Mouse (Mus musculus): ENCODE measurements around the gene Hdac10.

The Hdac10 gene

GRCm38 (mm10) chr15:89128382-89129350 lies at the start of gene Hdac10:
Gene Hdac10, minus strand, starts transcription at chr15:89128700.
- DNase-seq (ENCODE audit: low spot score in 2 of 2): peak; percentile 88 to 92

DNA sequence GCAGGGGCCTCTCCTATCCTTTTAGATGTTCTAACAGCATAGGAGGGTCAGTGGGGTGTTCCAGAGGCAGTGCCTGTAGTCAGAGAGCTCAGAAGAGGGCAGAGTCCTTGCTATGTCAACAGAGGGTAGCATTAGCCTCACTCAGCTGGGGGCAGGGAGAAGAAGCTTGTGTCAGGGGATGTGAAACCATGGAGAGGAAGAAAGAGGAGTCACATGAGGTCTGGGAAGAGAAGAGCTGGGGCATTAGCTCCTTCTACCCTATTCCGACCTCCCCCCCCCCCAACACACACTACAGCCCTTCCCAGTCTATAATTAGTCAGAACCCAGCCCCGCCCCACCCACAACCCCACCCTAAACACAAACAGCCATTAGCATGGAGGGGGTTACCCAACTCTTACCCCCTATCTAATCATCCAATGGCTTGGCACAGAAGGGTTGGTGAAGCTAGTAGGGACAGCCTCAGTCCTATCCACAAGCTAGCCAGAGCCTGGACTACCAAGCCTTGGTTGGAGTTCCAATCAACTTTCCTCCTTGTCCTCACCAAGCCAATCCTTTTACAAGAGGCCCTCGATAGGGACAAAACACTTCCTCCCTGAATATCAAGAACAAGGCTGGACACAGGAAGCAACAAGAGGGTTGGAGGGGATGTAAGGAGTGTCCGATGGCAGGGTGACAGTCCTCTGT lies 49.2 kb upstream of the Hdac10 start:
- peak; percentile 38 to 61 for DNase-seq (ENCODE audit: low spot score in 2 of 2)

DNA sequence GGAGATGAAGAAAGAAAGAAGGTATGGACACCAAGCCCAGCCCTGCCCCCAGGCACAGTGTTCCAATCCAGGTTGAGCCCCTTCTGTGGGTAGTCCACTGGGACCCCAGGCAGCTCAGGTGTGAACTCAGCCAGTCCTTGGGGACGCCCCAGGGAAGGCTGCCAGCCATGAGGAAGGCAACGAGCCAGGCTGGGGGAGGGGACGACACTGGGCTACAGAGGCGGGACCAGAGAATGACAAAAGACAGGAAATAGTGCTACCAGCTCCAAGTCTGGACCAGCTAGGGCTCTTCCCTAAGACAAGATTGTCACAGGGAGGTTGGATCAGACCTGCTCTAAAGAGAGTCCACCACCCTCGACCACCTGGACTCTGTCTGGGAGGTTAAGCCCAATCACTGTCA lies 48.6 kb upstream of the Hdac10 start:
- peak; percentile 88 to 91 for DNase-seq (ENCODE audit: low spot score in 2 of 2)

GRCm38 (mm10) chr15:89175411-89176155 lies 47.1 kb upstream of the Hdac10 start:
- no peak for DNase-seq (ENCODE audit: low spot score in 2 of 2)

GRCm38 (mm10) chr15:89174889-89175339 lies 46.4 kb upstream of the Hdac10 start:
- DNase-seq (ENCODE audit: low spot score in 2 of 2): no peak

GRCm38 (mm10) chr15:89173906-89174214 lies 45.4 kb upstream of the Hdac10 start:
- DNase-seq (ENCODE audit: low spot score in 2 of 2): peak; percentile 54 to 64

DNA sequence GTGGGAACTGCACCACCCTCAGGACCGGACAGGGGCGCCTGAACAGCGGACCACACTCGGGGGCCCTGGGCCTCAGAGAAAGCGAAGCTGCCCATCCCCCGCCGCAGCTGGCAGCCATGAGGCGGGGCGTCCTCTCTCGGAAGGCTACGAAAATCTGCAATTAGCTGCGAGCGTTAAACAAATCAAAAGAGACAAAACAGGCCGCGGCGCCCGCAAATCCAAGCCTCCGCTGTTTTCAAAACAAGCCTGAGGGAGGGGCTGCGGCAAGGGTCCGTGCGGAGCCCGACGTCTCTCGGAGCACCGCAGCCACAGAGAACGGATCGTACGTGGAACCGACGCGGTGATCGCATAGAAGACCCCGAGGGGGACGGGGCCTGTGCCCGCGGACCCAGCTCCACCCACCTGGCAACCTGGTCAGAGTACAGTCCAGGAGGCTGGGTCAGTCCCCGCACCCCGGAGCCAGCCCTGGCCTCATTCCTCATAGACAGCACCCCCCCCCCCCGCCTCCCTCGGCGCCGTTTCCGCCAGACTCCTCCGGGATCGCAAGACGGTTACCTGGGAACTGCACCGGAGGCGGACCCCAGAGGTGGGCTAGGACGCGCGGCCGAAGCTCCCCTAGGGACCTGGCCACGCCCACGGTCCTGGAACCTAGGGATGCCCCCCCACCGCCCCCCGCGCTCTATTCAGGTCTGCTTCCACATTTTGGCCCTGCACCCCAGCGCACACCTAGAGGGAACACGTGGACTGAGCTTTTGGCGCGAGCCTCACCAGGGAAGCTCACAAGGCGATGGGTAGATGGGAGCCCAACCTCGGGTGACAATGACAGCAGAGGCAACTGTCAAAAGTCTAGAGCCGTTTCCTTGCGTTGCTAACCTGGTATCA lies 44.8 kb upstream of the Hdac10 start:
- DNase-seq (ENCODE audit: low spot score in 2 of 2): peak in 1 of 2 experiments; percentile 42

GRCm38 (mm10) chr15:89172276-89172935 lies 43.9 kb upstream of the Hdac10 start:
- DNase-seq (ENCODE audit: low spot score in 2 of 2): peak in 1 of 2 experiments; percentile 13

GRCm38 (mm10) chr15:89171526-89172051 lies 43.1 kb upstream of the Hdac10 start:
- DNase-seq (ENCODE audit: low spot score in 2 of 2): peak in 1 of 2 experiments; percentile 14

- peak; percentile 56 to 61 for DNase-seq (ENCODE audit: low spot score in 2 of 2)
These were observed 41.6 kb upstream of the Hdac10 start for GRCm38 (mm10) chr15:89170102-89170501.

DNA sequence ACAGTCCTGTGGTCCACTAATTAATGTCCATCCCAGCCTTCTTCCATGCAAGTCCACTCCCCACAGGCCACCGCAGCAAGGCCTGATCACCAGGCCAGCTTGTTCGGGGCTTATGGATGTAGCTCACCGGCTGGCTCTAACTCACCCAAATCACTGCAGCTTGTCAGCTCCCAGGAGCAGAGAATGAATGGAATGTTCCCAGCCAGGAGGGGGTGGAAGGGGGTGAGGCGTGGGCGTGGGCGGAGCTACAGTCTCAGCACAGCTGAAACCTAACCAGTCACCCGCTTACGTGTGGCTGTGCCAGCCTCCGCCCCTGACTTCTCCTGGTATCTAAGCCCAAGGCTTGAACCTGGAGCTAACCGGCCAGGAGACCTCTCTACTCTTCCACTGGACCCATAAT lies 40.9 kb upstream of the Hdac10 start:
- peak; percentile 81 to 88 for DNase-seq (ENCODE audit: low spot score in 2 of 2)

GRCm38 (mm10) chr15:89168922-89169321 lies 40.4 kb upstream of the Hdac10 start:
- DNase-seq (ENCODE audit: low spot score in 2 of 2): no peak

- no peak for DNase-seq (ENCODE audit: low spot score in 2 of 2)
These were observed 37.0 kb upstream of the Hdac10 start for GRCm38 (mm10) chr15:89165478-89165877.

- DNase-seq (ENCODE audit: low spot score in 2 of 2): no peak
These were observed 32.9 kb upstream of the Hdac10 start for GRCm38 (mm10) chr15:89161397-89161796.

DNA sequence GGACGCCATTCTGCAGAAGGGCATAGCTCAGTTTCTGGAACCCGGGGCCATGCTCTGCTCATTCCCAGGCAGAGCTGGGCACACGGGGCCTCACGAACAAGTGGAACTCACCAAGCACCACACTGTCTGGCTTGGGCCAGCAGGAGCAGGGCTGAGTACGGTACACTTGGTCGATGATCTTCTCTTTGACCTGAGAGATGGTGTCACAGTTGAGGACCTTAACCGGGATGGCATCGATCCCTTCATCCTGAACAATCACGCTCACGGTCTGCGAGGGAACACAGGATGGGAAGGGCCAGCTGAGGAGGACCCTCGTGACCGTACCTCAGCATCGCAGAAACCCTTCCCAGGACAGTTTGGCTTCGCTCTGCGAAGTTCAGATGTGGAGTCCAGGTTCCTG lies 30.0 kb upstream of the Hdac10 start:
- DNase-seq (ENCODE audit: low spot score in 2 of 2): no peak

DNA sequence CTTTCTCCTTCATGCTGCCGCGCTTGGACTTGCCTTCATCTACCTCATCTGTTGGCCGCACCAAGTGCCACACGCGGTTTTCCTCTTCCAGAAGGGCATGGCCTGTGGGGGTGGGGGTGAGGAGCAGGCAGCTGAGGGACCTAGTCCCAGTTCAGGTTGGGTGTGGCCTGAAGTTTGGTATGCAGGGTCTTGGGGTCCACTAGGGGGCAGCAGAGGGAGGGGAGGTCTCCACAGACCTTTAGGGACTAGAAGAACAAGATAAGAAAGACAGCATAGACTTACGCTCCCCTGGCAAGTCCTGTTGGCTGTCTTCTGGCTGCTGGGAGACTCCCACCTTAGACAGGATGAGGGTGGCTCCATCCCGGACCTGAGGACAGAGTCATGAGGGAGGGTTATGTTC lies 29.5 kb upstream of the Hdac10 start:
- DNase-seq (ENCODE audit: low spot score in 2 of 2): peak; percentile 69 to 73

DNA sequence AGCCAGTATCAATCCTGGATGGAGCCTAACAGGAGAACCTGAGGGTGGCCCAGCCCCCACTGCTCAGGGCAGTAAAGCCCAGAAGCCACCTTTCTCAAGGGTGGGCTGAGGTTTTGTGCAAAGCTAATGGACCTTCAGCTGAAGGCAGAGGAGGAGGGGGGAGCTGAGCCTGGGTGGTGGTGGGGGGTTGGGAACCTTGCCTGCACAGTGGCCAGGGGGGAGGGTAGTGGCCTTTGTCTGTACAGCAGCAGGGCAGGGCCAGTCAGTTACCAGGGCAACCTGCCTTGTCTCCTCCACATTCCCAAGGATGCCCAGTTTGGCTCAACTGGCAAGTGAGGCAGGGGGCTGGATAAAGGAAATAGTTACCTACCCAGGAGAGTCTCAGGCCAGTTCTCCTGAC lies 23.8 kb upstream of the Hdac10 start:
- DNase-seq (ENCODE audit: low spot score in 2 of 2): no peak

DNA sequence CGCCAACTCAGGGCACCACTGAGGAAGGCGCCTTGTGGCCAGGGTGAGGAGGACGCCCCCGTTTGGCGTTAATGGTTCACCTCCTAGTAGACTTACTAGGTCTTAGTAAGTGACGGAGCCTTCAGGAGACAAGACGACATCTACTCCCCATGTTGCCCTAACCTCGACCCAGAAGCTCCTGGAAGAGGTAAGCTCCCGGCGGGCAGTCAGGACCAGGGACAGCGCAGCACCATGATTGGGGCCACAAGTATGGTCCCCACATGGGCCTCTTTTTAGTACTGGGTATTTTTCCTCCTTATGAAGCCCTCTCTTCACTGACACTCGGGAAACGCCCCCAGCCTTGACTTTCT lies 21.5 kb upstream of the Hdac10 start:
- no peak for DNase-seq (ENCODE audit: low spot score in 2 of 2)

GRCm38 (mm10) chr15:89149271-89150040 lies 21.0 kb upstream of the Hdac10 start, which contains the start of gene Mapk11:
Gene Mapk11, minus strand, starts transcription at chr15:89149628.
- peak; percentile 52 to 64 for DNase-seq (ENCODE audit: low spot score in 2 of 2)
